ENCODE assay signal across 8 mouse cellular contexts in the genomic region with DNA sequence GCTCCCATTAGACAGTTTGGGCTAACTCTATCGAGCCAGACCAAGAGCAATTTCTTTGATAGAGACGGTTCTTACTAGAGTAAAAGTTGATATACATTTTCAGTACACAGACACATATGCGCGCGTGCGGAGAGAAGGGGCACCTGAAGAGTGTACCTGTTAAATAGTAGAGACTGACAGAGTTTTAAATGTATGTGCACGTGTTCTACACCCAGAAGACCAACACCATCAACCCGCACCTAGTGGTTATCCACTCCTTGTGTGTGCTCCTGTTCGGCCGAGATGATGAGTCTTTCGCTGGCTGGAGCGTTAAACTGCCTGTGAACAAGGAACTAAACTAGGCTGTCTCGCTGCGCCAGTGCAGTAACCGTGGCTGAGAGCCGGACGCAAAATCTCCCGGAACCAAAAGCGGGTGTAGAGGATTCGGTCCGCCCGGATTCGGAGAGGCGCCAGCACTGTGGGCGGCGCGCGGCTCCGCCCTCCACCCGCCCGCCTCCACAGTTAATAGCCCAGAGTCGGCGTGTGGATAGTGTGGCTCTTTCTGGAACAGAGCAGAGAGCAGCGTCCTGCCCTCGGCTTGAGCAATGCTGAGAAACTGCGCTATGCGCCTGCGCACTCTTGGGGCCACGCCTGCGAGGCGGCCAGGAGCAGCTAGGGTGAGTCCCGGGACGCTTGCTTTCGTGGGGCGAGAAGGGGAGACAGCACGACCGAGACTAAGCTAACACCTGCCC. TPM values are rescaled to one million over a fixed set of nuclear protein-coding genes. Genes with fewer than 3 reads are reported as not detected.
DNase-seq lines count a peak whose midpoint lies in the region; ATAC-seq and TF ChIP-seq lines count a peak whose summit lies in the region.

A gene (plus strand): TSS at position 457 of the 731 bp plus-strand sequence.

- H3K79me3 ChIP-seq in C2C12 (ENCODE audit: low read depth), result no peaks in the 10 kb centered on the region

- peaks cover 21% of the 10 kb centered on the region for H3K4me1 ChIP-seq in erythroblast, embryonic 14.5 days (ENCODE audit: control insufficient read depth)
- H3K4me1 ChIP-seq in heart, embryonic 11.5 days (ENCODE audit: control insufficient read depth, insufficient read depth, low read length), result peaks cover 6% of the 10 kb centered on the region; the same call in 1 of the 2 replicates
- H3K4me1 ChIP-seq in kidney, embryonic 16.5 days (ENCODE audit: insufficient read depth, low read length), result peaks cover 12% of the 10 kb centered on the region
- H3K4me1 ChIP-seq in liver, adult 2 months (ENCODE audit: control insufficient read depth, insufficient read depth, low read length), result peaks cover 5% of the 10 kb centered on the region; the same call in 1 of the 2 replicates

- no peaks in the 10 kb centered on the region for H3K27me3 ChIP-seq in C2C12 (ENCODE audit: control insufficient read depth, insufficient read depth, insufficient read length)
- no peaks in the 10 kb centered on the region for H3K27me3 ChIP-seq in erythroblast, embryonic 14.5 days (ENCODE audit: control insufficient read depth)
- H3K27me3 ChIP-seq in heart, embryonic 11.5 days (ENCODE audit: control insufficient read depth, insufficient read depth, low read length), result no peaks in the 10 kb centered on the region
- H3K27me3 ChIP-seq in kidney, embryonic 16.5 days (ENCODE audit: insufficient read depth, low read length), result no peaks in the 10 kb centered on the region
- no peaks in the 10 kb centered on the region for H3K27me3 ChIP-seq in liver, adult 2 months (ENCODE audit: control insufficient read depth, insufficient read depth, low read length)
- H3K27me3 ChIP-seq in myocyte (ENCODE audit: control insufficient read depth, insufficient read depth, insufficient read length), result no peaks in the 10 kb centered on the region
- H3K27me3 ChIP-seq in splenic B cell, adult 2 months (ENCODE audit: control insufficient read depth, insufficient read depth, low read length, poor library complexity, severe bottlenecking), result no peaks in the 10 kb centered on the region; the same call in 1 of the 2 replicates

- peak within 1 kb of the TSS; percentile 38 for H3K4me3 ChIP-seq in C2C12 (ENCODE audit: insufficient read depth, poor library complexity, severe bottlenecking)
- H3K4me3 ChIP-seq in erythroblast, embryonic 14.5 days (replicated peaks), result peak within 1 kb of the TSS; percentile 63
- H3K4me3 ChIP-seq in heart, embryonic 11.5 days (ENCODE audit: low read depth, low read length), result peak within 1 kb of the TSS; percentile 68
- peak within 1 kb of the TSS; percentile 67 for H3K4me3 ChIP-seq in kidney, embryonic 16.5 days (ENCODE audit: low read length)
- H3K4me3 ChIP-seq in liver, adult 2 months (ENCODE audit: insufficient read depth, low read depth, low read length), result peak within 1 kb of the TSS; percentile 62
- H3K4me3 ChIP-seq in myocyte, result peak within 1 kb of the TSS; percentile 56

- no peaks in the 10 kb centered on the region for H3K36me3 ChIP-seq in C2C12 (ENCODE audit: control insufficient read depth, insufficient read depth)
- H3K36me3 ChIP-seq in erythroblast, embryonic 14.5 days (ENCODE audit: control insufficient read depth), result no peaks in the 10 kb centered on the region
- H3K36me3 ChIP-seq in heart, embryonic 11.5 days (ENCODE audit: control insufficient read depth, insufficient read depth, low read length), result no peaks in the 10 kb centered on the region
- no peaks in the 10 kb centered on the region for H3K36me3 ChIP-seq in kidney, embryonic 16.5 days (ENCODE audit: insufficient read depth, low read length)
- no peaks in the 10 kb centered on the region for H3K36me3 ChIP-seq in liver, adult 2 months (ENCODE audit: control insufficient read depth, insufficient read depth, low read length)
- H3K36me3 ChIP-seq in myocyte (ENCODE audit: control insufficient read depth, insufficient read depth), result no peaks in the 10 kb centered on the region
- H3K36me3 ChIP-seq in splenic B cell, adult 2 months (ENCODE audit: control insufficient read depth, insufficient read depth, low read length, poor library complexity, severe bottlenecking), result no peaks in the 10 kb centered on the region

- DNase-seq in brain, embryonic 14.5 days (ENCODE audit: low read depth), result peak; percentile 96
- peak; percentile 95 for DNase-seq in liver, adult 2 months (ENCODE audit: extremely low read depth, low read depth, low spot score)
- DNase-seq in splenic B cell, adult 2 months (ENCODE audit: low read depth, low spot score), result peak; percentile 90

- 2% methylated on average over 47 of the region's 47 CpGs for WGBS in heart, embryonic 11.5 days (ENCODE audit: insufficient replicate concordance)
- WGBS in kidney, embryonic 16.5 days, result 2% methylated on average over 47 of the region's 47 CpGs
- WGBS in liver, adult 2 months, result 1% methylated on average over 47 of the region's 47 CpGs

- peak within 1 kb of the TSS; percentile 80 for H3K4me2 ChIP-seq in heart, embryonic 11.5 days
- peak within 1 kb of the TSS; percentile 70 for H3K4me2 ChIP-seq in kidney, embryonic 16.5 days (replicated peaks; ENCODE audit: low read depth, low read length)
- peak within 1 kb of the TSS; percentile 99 for H3K4me2 ChIP-seq in myocyte (ENCODE audit: low read depth)

- H3ac ChIP-seq in C2C12 (ENCODE audit: control insufficient read depth, insufficient read length, low read depth), result peak within 1 kb of the TSS; percentile 82
- no peak within 1 kb of the TSS for H3ac ChIP-seq in myocyte (ENCODE audit: control insufficient read depth, insufficient read length)

- H3K27ac ChIP-seq in heart, embryonic 11.5 days (ENCODE audit: low read depth, low read length), result peak within 1 kb of the TSS; percentile 83
- H3K27ac ChIP-seq in kidney, embryonic 16.5 days (ENCODE audit: low read length), result peak within 1 kb of the TSS; percentile 89
- H3K27ac ChIP-seq in liver, adult 2 months (replicated peaks; ENCODE audit: insufficient read depth, low read depth, low read length), result peak within 1 kb of the TSS; percentile 93

- H3K9ac ChIP-seq in heart, embryonic 11.5 days (ENCODE audit: low read depth, low read length), result peak within 1 kb of the TSS; percentile 83
- peak within 1 kb of the TSS; percentile 78 for H3K9ac ChIP-seq in kidney, embryonic 16.5 days (replicated peaks; ENCODE audit: low read length)
- H3K9ac ChIP-seq in liver, adult 2 months (ENCODE audit: low read depth, low read length), result peak within 1 kb of the TSS; percentile 84

- no peak for TF ChIP-seq CTCF in C2C12 (IDR thresholded peaks at IDR 0.05; ENCODE audit: control insufficient read depth, insufficient read depth, insufficient read length)
- TF ChIP-seq CTCF in brain, embryonic 14.5 days (IDR thresholded peaks at IDR 0.05; ENCODE audit: borderline replicate concordance, extremely low read depth, insufficient read depth, insufficient read length), result peak; percentile 17; the same call in 1 of the 2 replicates
- TF ChIP-seq CTCF in liver, adult 2 months (IDR thresholded peaks at IDR 0.05; ENCODE audit: low read depth, low read length), result no peak

- ATAC-seq in heart, embryonic 11.5 days (replicated peaks; ENCODE audit: insufficient number of reproducible peaks, low FRiP score, low TSS enrichment), result peak; percentile 98
- peak; percentile 100 for ATAC-seq in kidney, embryonic 16.5 days (ENCODE audit: low FRiP score, low TSS enrichment)

- no peaks in the 10 kb centered on the region for H3K9me3 ChIP-seq in erythroblast, embryonic 14.5 days (ENCODE audit: control insufficient read depth, low read length)
- H3K9me3 ChIP-seq in heart, embryonic 11.5 days (replicated peaks; ENCODE audit: control insufficient read depth, low read length), result no peaks in the 10 kb centered on the region
- no peaks in the 10 kb centered on the region for H3K9me3 ChIP-seq in kidney, embryonic 16.5 days (ENCODE audit: low read length)

- peak; percentile 40; the same call in 1 of the 2 replicates for TF ChIP-seq POLR2A in brain, embryonic 14.5 days (IDR thresholded peaks at IDR 0.05; ENCODE audit: borderline replicate concordance, extremely low read depth, insufficient read depth, insufficient read length, poor library complexity, severe bottlenecking)
- peak; percentile 96 for TF ChIP-seq POLR2A in liver, adult 2 months (IDR thresholded peaks at IDR 0.05; ENCODE audit: extremely low read depth, insufficient read depth, low read length)
- peak; percentile 85 for TF ChIP-seq POLR2A in myocyte (IDR thresholded peaks at IDR 0.05; ENCODE audit: insufficient read length, low read depth)

- H3K79me2 ChIP-seq in C2C12 (ENCODE audit: control insufficient read depth, insufficient read depth) (no peaks in the 10 kb centered on the region), myocyte (ENCODE audit: control insufficient read depth, insufficient read depth) (peaks cover 15% of the 10 kb centered on the region)
- peaks cover 17% of the 10 kb centered on the region; the same call in 1 of the 2 replicates for H3K79me2 ChIP-seq in liver, adult 2 months (ENCODE audit: control insufficient read depth, insufficient read depth, low read length)

TF ChIP-seq in C2C12, 6 proteins besides CTCF, POLR2A, EP300 and RAD21:
- no peak for TF ChIP-seq MYOG (IDR thresholded peaks at IDR 0.05; ENCODE audit: control insufficient read depth, extremely low read depth, insufficient read length)
- TF ChIP-seq CEBPB (IDR thresholded peaks at IDR 0.05; ENCODE audit: low read depth), result peak; percentile 59
- TF ChIP-seq FOSL1 (IDR thresholded peaks at IDR 0.05; ENCODE audit: insufficient read depth, low read length, poor library complexity, severe bottlenecking), result no peak
- no peak for TF ChIP-seq USF1 (IDR thresholded peaks at IDR 0.05; ENCODE audit: low read depth)
- TF ChIP-seq MAX (IDR thresholded peaks at IDR 0.05), result peak; percentile 41

TF ChIP-seq in myocyte, 11 proteins besides CTCF, POLR2A, EP300 and RAD21 (continues in another document):
- TF ChIP-seq SRF (IDR thresholded peaks at IDR 0.05; ENCODE audit: control insufficient read depth, insufficient read length, low read depth) (no peak), CEBPB (IDR thresholded peaks at IDR 0.05; ENCODE audit: insufficient read depth, poor library complexity, severe bottlenecking) (peak; percentile 60; the same call in 1 of the 2 replicates), REST (IDR thresholded peaks at IDR 0.05; ENCODE audit: insufficient read depth, insufficient read length) (no peak), MYOG (IDR thresholded peaks at IDR 0.05; ENCODE audit: control insufficient read depth in 1 of 3, insufficient read depth in 1 of 3, insufficient read length in 2 of 3, low read depth in 2 of 3) (no peak), MAX (IDR thresholded peaks at IDR 0.05; ENCODE audit: low read depth) (no peak), USF1 (IDR thresholded peaks at IDR 0.05; ENCODE audit: low read depth) (no peak), TCF12 (IDR thresholded peaks at IDR 0.05; ENCODE audit: insufficient read depth, poor library complexity, severe bottlenecking) (no peak)

RNA-seq across cellular contexts. Expression of the gene that starts here (rescaled TPM):
- polyA plus RNA-seq in C2C12 (2012; fragmentation: generic; extraction: Trizol) (2.1 TPM), myocyte (2012; fragmentation: generic; extraction: Trizol) (6.3 TPM)
- 19.2 and 22.3 TPM in 2 replicates for polyA plus RNA-seq in brain, embryonic 14.5 days (2012; rRNA removed)
- not detected in 2 replicates for polyA plus RNA-seq in erythroblast, embryonic 14.5 days (2012)
- polyA plus RNA-seq in heart, embryonic 11.5 days (2014; fragmentation: Nextera tagmentation; extraction: Ambion mirVana), result 11.8 and 12.5 TPM in 2 replicates
- 14.6 and 15.1 TPM in 2 replicates for polyA plus RNA-seq in kidney, embryonic 16.5 days (2015; fragmentation: Nextera tagmentation; extraction: Ambion mirVana)
- total RNA-seq in liver, adult 2 months (2014; rRNA removed), result 14.2 and 15.6 TPM in 2 replicates
- 3.9 and 4.6 TPM in 2 replicates for polyA plus RNA-seq in liver, adult 2 months (2012; rRNA removed)

Comparison
In these comparisons a context has a peak if more than half of its experiments do, and no peak if none do; other contexts are left out.
1. Peak in every context shown above with its lines: DNase-seq, ATAC-seq, H3K4me3 ChIP-seq and H3K27ac ChIP-seq.
2. POLR2A ChIP-seq: peak in every context shown above with its lines; median percentile 96 in liver, adult 2 months; 85 in myocyte; 40 in brain, embryonic 14.5 days.